Mouse (Mus musculus) spleen, adult 2 months (tissue): ENCODE results near the gene Map4k1.

ENCODE experiments used
- CTCF ChIP-seq: fragments of 200-500 bp; IDR thresholded peaks from 2 replicates; pipeline ENCODE4 v1.5.1; 2011; ENCODE audit warnings: mild to moderate bottlenecking, inconsistent platforms; ENCODE audit not compliant: insufficient read depth, insufficient read length, insufficient replicate concordance; ENCODE audit errors: extremely low read depth
- POLR2A ChIP-seq: fragments of 200-500 bp; IDR thresholded peaks from 2 replicates; pipeline ENCODE4 v1.6.1; 2011; ENCODE audit warnings: low read depth, low read length, inconsistent platforms

- TF ChIP-seq POLR2A = no peak
- no peak for TF ChIP-seq CTCF
These were observed 38.2 kb upstream of the Map4k1 start for GRCm38 (mm10) chr7:28943451-28944180.
